ENCODE assay signal across 10 mouse cellular contexts in genomic region chr10:99130611-99131010, GRCm38 (mm10). TPM values are rescaled to one million over a fixed set of nuclear protein-coding genes. Genes with fewer than 3 reads are reported as not detected.
DNase-seq lines count a peak whose midpoint lies in the region; ATAC-seq and TF ChIP-seq lines count a peak whose summit lies in the region.
"Had no signal": no experiment of that assay in that cellular context is flagged by ENCODE, and none has a peak within 500 bp of the region (broad histone marks: within the 10 kb centered on the region; RNA-seq: fewer than 3 reads in every experiment).

No protein-coding gene starts in this region.

- in situ Hi-C loops in Patski (cut with MboI; ENCODE audit: low pct_unique_long_range_greater_than_20kb) = no loop called here

- CTCF ChIA-PET in Patski (lab: Charles Lee) = no interaction called here

- TF ChIP-seq CTCF in layer of hippocampus, adult 2 months (conservative IDR thresholded peaks at IDR 0.05) = no peak
- TF ChIP-seq CTCF in Patski (IDR thresholded peaks at IDR 0.05) = no peak
- TF ChIP-seq CTCF in left cerebral cortex, adult 2 months (IDR thresholded peaks at IDR 0.05) = no peak

- H3K4me3 ChIP-seq in layer of hippocampus, adult 2 months = no peak overlapping the region
- H3K4me3 ChIP-seq in hindbrain, embryonic 11.5 days (ENCODE audit: low read depth, low read length) = no peak overlapping the region
- peak overlapping the region; percentile 87 for H3K4me3 ChIP-seq in megakaryocyte, embryonic 14.5 days (replicated peaks)
- H3K4me3 ChIP-seq in left cerebral cortex, adult 2 months = no peak overlapping the region
- H3K4me3 ChIP-seq: embryonic facial prominence, embryonic 13.5 days had no signal

- no peaks in the 10 kb centered on the region for H3K4me1 ChIP-seq in hindbrain, embryonic 11.5 days (replicated peaks; ENCODE audit: control insufficient read depth, insufficient read depth, low read length)
- H3K4me1 ChIP-seq in megakaryocyte, embryonic 14.5 days = peaks cover 56% of the 10 kb centered on the region

- peak; percentile 31 for ATAC-seq in Patski
- ATAC-seq in hindbrain, embryonic 11.5 days (ENCODE audit: low FRiP score) = 0 out of 2 replicates have a peak, but pooled peaks have one; percentile 10

- no peak overlapping the region for H3K4me2 ChIP-seq in hindbrain, embryonic 11.5 days (replicated peaks; ENCODE audit: low read depth, low read length)
- H3K4me2 ChIP-seq: embryonic facial prominence, embryonic 13.5 days had no signal

- POLR2A ChIA-PET in Patski (lab: Charles Lee) = no interaction called here

- 51% methylated on average over 6 of the region's 6 CpGs for WGBS in hindbrain, embryonic 11.5 days

- intact Hi-C loops in left cerebral cortex, adult 2 months (cut with DNase I) = no loop called here

- H3K9me3 ChIP-seq in hindbrain, embryonic 11.5 days (ENCODE audit: control insufficient read depth, low read length) = no peaks in the 10 kb centered on the region
- H3K9me3 ChIP-seq in megakaryocyte, embryonic 14.5 days = no peaks in the 10 kb centered on the region
- H3K9me3 ChIP-seq: embryonic facial prominence, embryonic 13.5 days had no signal

- no peak for DNase-seq in layer of hippocampus, adult 2 months (ENCODE audit: low spot score in 2 of 2)
- DNase-seq in layer of hippocampus, postnatal 14 days (ENCODE audit: low spot score in 2 of 2) = no peak
- no peak for DNase-seq in Patski (ENCODE audit: low read depth, low spot score)
- DNase-seq in hindbrain, embryonic 11.5 days (ENCODE audit: low spot score) = no peak
- DNase-seq in T-cell, adult 2 months (ENCODE audit: low spot score) = no peak
- DNase-seq in cerebellum, postnatal 36 days = no peak
- DNase-seq in left cerebral cortex, adult 2 months (ENCODE audit: extremely low spot score in 1 of 2, low spot score in 2 of 2) = no peak

- no peaks in the 10 kb centered on the region for H3K27me3 ChIP-seq in Patski
- H3K27me3 ChIP-seq in hindbrain, embryonic 11.5 days (ENCODE audit: control insufficient read depth, insufficient read depth, low read length) = no peaks in the 10 kb centered on the region
- no peaks in the 10 kb centered on the region for H3K27me3 ChIP-seq in megakaryocyte, embryonic 14.5 days (replicated peaks)
- H3K27me3 ChIP-seq: embryonic facial prominence, embryonic 13.5 days had no signal

- H3K27ac ChIP-seq in layer of hippocampus, adult 2 months = peak overlapping the region; percentile 73
- H3K27ac ChIP-seq in hindbrain, embryonic 11.5 days (ENCODE audit: low read depth, low read length) = no peak overlapping the region
- H3K27ac ChIP-seq in left cerebral cortex, adult 2 months = no peak overlapping the region
- H3K27ac ChIP-seq: embryonic facial prominence, embryonic 13.5 days had no signal

- H3K36me3 ChIP-seq in hindbrain, embryonic 11.5 days (ENCODE audit: control insufficient read depth, insufficient read depth, low read length) = no peaks in the 10 kb centered on the region
- H3K36me3 ChIP-seq in megakaryocyte, embryonic 14.5 days (replicated peaks; ENCODE audit: low read length) = peaks cover 47% of the 10 kb centered on the region

- no peak overlapping the region for H3K9ac ChIP-seq in hindbrain, embryonic 11.5 days (ENCODE audit: low read depth, low read length)
- H3K9ac ChIP-seq: embryonic facial prominence, embryonic 13.5 days had no signal

RNA-seq across cellular contexts. Expression of gene Phxr2, which starts 4.5 kb away (rescaled TPM):
- not detected for total RNA-seq in layer of hippocampus, adult 2 months (2021)
- not detected for total RNA-seq in layer of hippocampus, postnatal 14 days (2021)
- not detected for polyA plus RNA-seq in Patski (2021)
- not detected in 2 replicates for polyA plus RNA-seq in hindbrain, embryonic 11.5 days (2014; fragmentation: Nextera tagmentation; extraction: Ambion mirVana)
- polyA plus RNA-seq in megakaryocyte, embryonic 14.5 days (2012; ENCODE audit: insufficient read depth, low replicate concordance) = not detected in 2 replicates
- total RNA-seq in left cerebral cortex, adult 2 months (2021) = not detected
- total RNA-seq: heart, postnatal 36 days had no signal
- polyA plus RNA-seq: embryonic facial prominence, embryonic 13.5 days had no signal

RNA-seq across cellular contexts. Expression of gene Galnt4, which starts 22.7 kb away (rescaled TPM):
- total RNA-seq in layer of hippocampus, adult 2 months (2021) = 1 to 10 TPM; 3.6 to 3.9 TPM
- total RNA-seq in layer of hippocampus, postnatal 14 days (2021) = 1 to 10 TPM; 4.8 TPM
- polyA plus RNA-seq in Patski (2021) = 7.2 TPM
- 4.2 and 4.7 TPM in 2 replicates for polyA plus RNA-seq in hindbrain, embryonic 11.5 days (2014; fragmentation: Nextera tagmentation; extraction: Ambion mirVana)
- polyA plus RNA-seq in megakaryocyte, embryonic 14.5 days (2012; ENCODE audit: insufficient read depth, low replicate concordance) = 1.00 and 1.6 TPM in 2 replicates
- 1 to 10 TPM; 2.3 to 2.4 TPM for total RNA-seq in left cerebral cortex, adult 2 months (2021)

RNA-seq across cellular contexts. Expression of gene Poc1b, which starts 23.8 kb away (rescaled TPM):
- 1 to 10 TPM; 6.0 to 6.1 TPM for total RNA-seq in layer of hippocampus, adult 2 months (2021)
- total RNA-seq in layer of hippocampus, postnatal 14 days (2021) = 1 to 10 TPM; 7.0 to 8.9 TPM
- polyA plus RNA-seq in Patski (2021) = 10.5 TPM
- polyA plus RNA-seq in hindbrain, embryonic 11.5 days (2014; fragmentation: Nextera tagmentation; extraction: Ambion mirVana) = 26.5 and 34.1 TPM in 2 replicates
- 9.9 and 21.2 TPM in 2 replicates for polyA plus RNA-seq in megakaryocyte, embryonic 14.5 days (2012; ENCODE audit: insufficient read depth, low replicate concordance)
- total RNA-seq in left cerebral cortex, adult 2 months (2021) = 1 to 10 TPM; 5.8 to 8.4 TPM
